Mouse (Mus musculus) monocyte, adult 59 days (primary cell): ENCODE results near the gene Rgs16. TPM values are rescaled to one million over a fixed set of nuclear protein-coding genes. Genes with fewer than 3 reads are reported as not detected.

Experiments used
- total RNA-seq, 2 experiments: library from RNA; stranded (reverse); gene quantifications; one replicate each; pipeline ENCODE4 v1.2.4; 2023

Gene Rgs16
- total RNA-seq: not detected

DNA sequence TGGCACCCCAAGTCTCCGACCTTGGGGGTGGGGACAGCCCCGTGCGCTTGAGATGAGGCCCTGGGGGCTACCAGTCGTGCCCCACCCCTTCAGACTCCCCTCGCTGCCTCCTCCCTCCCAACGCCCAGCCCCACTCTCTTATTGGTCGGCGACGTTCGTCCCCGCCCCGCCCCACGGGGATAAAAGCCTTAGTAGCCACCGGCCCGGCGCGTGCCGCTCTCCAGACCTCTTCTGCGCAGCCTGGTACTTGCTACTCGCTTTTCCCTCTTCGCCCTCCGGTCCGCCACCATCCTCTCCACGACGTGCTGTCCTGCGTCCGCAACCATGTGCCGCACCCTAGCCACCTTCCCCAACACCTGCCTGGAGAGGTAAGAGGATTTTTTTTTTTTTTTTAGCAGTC lies at the start of gene Rgs16:
Gene Rgs16, plus strand, starts transcription at position 205 of the 400 bp plus-strand sequence.

DNA sequence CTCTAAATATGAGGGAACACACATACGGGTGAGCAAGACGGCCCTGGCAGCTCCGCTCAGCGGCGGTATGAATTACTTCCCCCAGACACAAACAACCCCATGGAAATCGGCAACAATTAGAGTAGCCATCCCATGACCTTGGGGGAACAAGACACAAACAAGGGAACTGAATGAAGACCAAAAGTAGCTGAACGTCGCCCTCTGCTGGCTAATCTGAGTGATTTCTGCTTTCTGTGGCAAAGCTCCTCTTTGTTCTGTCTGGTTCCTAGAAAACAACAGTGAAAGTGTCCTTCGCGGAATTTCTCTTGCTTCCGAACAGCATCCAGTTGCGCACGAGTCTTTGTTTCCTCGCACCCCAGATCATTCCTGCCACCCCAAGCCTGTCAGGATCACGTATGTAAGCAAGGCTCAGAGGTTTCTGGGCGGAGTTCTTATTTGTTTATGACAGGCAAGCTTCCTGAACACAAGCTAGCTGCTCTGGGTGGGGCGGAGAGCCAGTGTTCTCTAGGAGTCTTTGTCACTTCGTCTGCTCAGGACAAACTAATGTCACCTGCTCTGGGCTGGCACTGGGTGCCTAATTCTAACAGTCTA lies 9.2 kb downstream of the Rgs16 start, which contains the start of gene Rnasel:
Gene Rnasel, plus strand, starts transcription at position 216 of the 591 bp plus-strand sequence.

Other genes starting within 250 kb of the Rgs16 start
- 1 to 10 TPM; 5.4 to 6.0 TPM for gene Npl, start 190.3 kb upstream of the Rgs16 start, total RNA-seq
- not detected for gene Rgs8, start 87.3 kb upstream of the Rgs16 start, total RNA-seq
- 10 to 100 TPM; 40.0 to 45.5 TPM for gene Rnasel, start 9.1 kb downstream of the Rgs16 start, total RNA-seq
- gene Rgsl1, start 103.8 kb downstream of the Rgs16 start, total RNA-seq: not detected
- gene Teddm1b, start 134.0 kb downstream of the Rgs16 start, total RNA-seq: under 1 TPM in 1 of 2 experiments, not detected in 1; 0.18 TPM
- gene Teddm1a, start 151.4 kb downstream of the Rgs16 start, total RNA-seq: not detected
- 100 to 1,000 TPM; 411 to 441 TPM for gene Glul, start 159.6 kb downstream of the Rgs16 start, total RNA-seq
- gene Teddm2, start 159.9 kb downstream of the Rgs16 start, total RNA-seq: under 1 TPM; 0.33 to 0.55 TPM